ENCODE assay signal across 15 mouse cellular contexts in the genomic region with DNA sequence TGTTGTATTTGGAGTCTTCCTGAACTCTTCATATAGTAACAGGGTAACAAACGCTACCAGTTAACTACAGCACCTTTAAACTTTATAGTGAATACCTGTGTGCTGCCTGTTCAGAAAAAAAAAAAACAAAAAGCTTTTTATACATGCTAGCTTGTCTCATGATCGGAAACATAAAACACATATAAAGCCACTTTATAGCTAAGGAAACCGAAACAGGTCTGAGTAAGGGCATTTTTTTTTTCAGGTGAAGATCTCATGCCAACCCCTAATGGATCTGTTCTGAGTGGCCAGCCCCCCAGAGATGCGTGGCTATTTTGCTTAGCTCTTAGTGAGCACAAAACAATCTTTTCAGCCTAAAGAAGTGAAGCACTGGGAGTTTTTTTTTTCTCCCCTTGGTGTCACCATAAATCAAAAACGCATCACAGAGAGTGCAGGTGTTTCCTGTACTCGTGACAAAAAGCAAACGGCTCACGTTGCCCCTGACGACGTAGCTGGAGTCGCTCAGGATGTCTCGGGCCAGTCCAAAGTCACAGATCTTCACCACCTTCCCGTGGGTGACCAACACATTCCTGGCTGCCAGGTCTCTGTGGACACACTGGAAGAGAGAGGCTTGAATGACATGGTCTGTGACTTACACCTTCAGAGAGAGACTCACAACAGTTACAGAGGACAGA. TPM values are rescaled to one million over a fixed set of nuclear protein-coding genes. Genes with fewer than 3 reads are reported as not detected.
DNase-seq lines count a peak whose midpoint lies in the region; ATAC-seq and TF ChIP-seq lines count a peak whose summit lies in the region.
"Had no signal": no experiment of that assay in that cellular context is flagged by ENCODE, and none has a peak within 500 bp of the region (broad histone marks: within the 10 kb centered on the region; RNA-seq: fewer than 3 reads in every experiment).

No protein-coding gene starts in this region.

- peak overlapping the region; percentile 8; the same call in 1 of the 2 replicates for H3K27ac ChIP-seq in heart, postnatal 0 days (ENCODE audit: low read depth)
- no peak overlapping the region for H3K27ac ChIP-seq in heart, adult 2 months
- H3K27ac ChIP-seq: embryonic facial prominence, embryonic 13.5 days had no signal

- WGBS in heart, postnatal 0 days, result 60% methylated on average over 13 of the region's 13 CpGs
- whole genome bisulfite sequencing in heart, adult 2 months, result 44% methylated on average over 13 of the region's 13 CpGs

- no peak for TF ChIP-seq POLR2A in heart, adult 2 months (IDR thresholded peaks at IDR 0.05; ENCODE audit: insufficient read depth, low read depth, low read length)

- no peak for ATAC-seq in heart, postnatal 0 days (ENCODE audit: insufficient read depth, low read depth)
- peak; percentile 76 for ATAC-seq in inflammation-experienced regulatory T-cells, adult 6 months
- ATAC-seq: forebrain, postnatal 0 days had no signal

- DNase-seq in heart, postnatal 0 days (ENCODE audit: low spot score), result no peak
- DNase-seq in heart, adult 2 months, result no peak
- DNase-seq in CD4-positive helper T cell, adult 2 months (ENCODE audit: low read depth, low spot score), result peak; percentile 80
- DNase-seq in splenic B cell, adult 2 months (ENCODE audit: low read depth, low spot score), result peak; percentile 95
- no peak for DNase-seq in adrenal gland, postnatal 25 days
- DNase-seq in right cerebral cortex, postnatal 36 days (ENCODE audit: low spot score in 2 of 2), result no peak
- DNase-seq in gastrocnemius, postnatal 25 days, result no peak
- DNase-seq: forebrain, postnatal 0 days; heart, postnatal 14 days; lung, postnatal 10 days; right cerebral cortex, postnatal 25 days had no signal

- H3K79me2 ChIP-seq in heart, adult 2 months (replicated peaks; ENCODE audit: control insufficient read depth, insufficient read depth, low read length), result no peaks in the 10 kb centered on the region

- H3K36me3 ChIP-seq in heart, postnatal 0 days (replicated peaks; ENCODE audit: control insufficient read depth, insufficient read depth, low read length), result no peaks in the 10 kb centered on the region
- no peaks in the 10 kb centered on the region for H3K36me3 ChIP-seq in heart, adult 2 months (ENCODE audit: control insufficient read depth, insufficient read depth, low read length)
- no peaks in the 10 kb centered on the region for H3K36me3 ChIP-seq in splenic B cell, adult 2 months (ENCODE audit: control insufficient read depth, insufficient read depth, low read length, poor library complexity, severe bottlenecking)
- H3K36me3 ChIP-seq: embryonic facial prominence, embryonic 13.5 days had no signal

- no peak overlapping the region for H3K4me3 ChIP-seq in heart, postnatal 0 days (ENCODE audit: low read depth, low read length)
- no peak overlapping the region for H3K4me3 ChIP-seq in heart, adult 2 months
- H3K4me3 ChIP-seq: embryonic facial prominence, embryonic 13.5 days had no signal

- no peak for TF ChIP-seq CTCF in heart, postnatal 0 days (IDR thresholded peaks at IDR 0.05; ENCODE audit: low read depth)
- no peak for TF ChIP-seq CTCF in heart, adult 2 months (IDR thresholded peaks at IDR 0.05)

- H3K4me2 ChIP-seq in heart, postnatal 0 days (ENCODE audit: low read depth, low read length), result no peak overlapping the region
- H3K4me2 ChIP-seq: embryonic facial prominence, embryonic 13.5 days had no signal

- H3K9ac ChIP-seq in heart, postnatal 0 days (replicated peaks; ENCODE audit: low read depth, low read length), result no peak overlapping the region
- no peak overlapping the region for H3K9ac ChIP-seq in heart, adult 2 months (ENCODE audit: low read depth, low read length)
- H3K9ac ChIP-seq: embryonic facial prominence, embryonic 13.5 days; forebrain, postnatal 0 days had no signal

- TF ChIP-seq EP300 in heart, postnatal 0 days (IDR thresholded peaks at IDR 0.05; ENCODE audit: low read depth), result no peak
- TF ChIP-seq EP300 in heart, adult 2 months (IDR thresholded peaks at IDR 0.05; ENCODE audit: insufficient read depth, low read depth, low read length), result no peak

- no peaks in the 10 kb centered on the region for H3K27me3 ChIP-seq in heart, postnatal 0 days (ENCODE audit: control insufficient read depth, insufficient read depth, low read length)
- H3K27me3 ChIP-seq in heart, adult 2 months (ENCODE audit: control insufficient read depth, insufficient read depth, low read length), result no peaks in the 10 kb centered on the region; the same call in 1 of the 2 replicates
- H3K27me3 ChIP-seq in splenic B cell, adult 2 months (ENCODE audit: control insufficient read depth, insufficient read depth, low read length, poor library complexity, severe bottlenecking), result no peaks in the 10 kb centered on the region
- H3K27me3 ChIP-seq: embryonic facial prominence, embryonic 13.5 days had no signal

- intact Hi-C loops in heart, adult 2 months (cut with DNase I), result no loop called here

- H3K9me3 ChIP-seq in heart, postnatal 0 days (replicated peaks; ENCODE audit: control insufficient read depth, low read length), result no peaks in the 10 kb centered on the region
- H3K9me3 ChIP-seq: embryonic facial prominence, embryonic 13.5 days had no signal

- no peaks in the 10 kb centered on the region for H3K4me1 ChIP-seq in heart, postnatal 0 days (ENCODE audit: control insufficient read depth, insufficient read depth)
- H3K4me1 ChIP-seq in heart, adult 2 months (ENCODE audit: control insufficient read depth, insufficient read depth, low read length), result no peaks in the 10 kb centered on the region; the same call in 1 of the 2 replicates
- H3K4me1 ChIP-seq: embryonic facial prominence, embryonic 13.5 days had no signal

RNA-seq across cellular contexts. Expression of gene Urad, which starts 18.6 kb away (rescaled TPM):
- total RNA-seq in heart, postnatal 0 days (2014; rRNA removed; ENCODE audit: low replicate concordance), result not detected in 2 replicates
- not detected in 2 replicates for polyA plus RNA-seq in heart, postnatal 0 days (2015; fragmentation: Nextera tagmentation; extraction: Ambion mirVana)
- not detected for total RNA-seq in heart, adult 2 months (2021)
- polyA plus RNA-seq in heart, adult 2 months (2012; rRNA removed), result not detected in 2 replicates
- polyA plus RNA-seq in inflammation-experienced regulatory T-cells, adult 6 months (2017; shearing (Covaris generic)), result not detected
- 5.3 and 6.1 TPM in 2 replicates for total RNA-seq in adrenal gland, postnatal 25 days (2021)
- not detected for total RNA-seq in gastrocnemius, postnatal 25 days (2021)
- total RNA-seq: forebrain, postnatal 0 days; heart, postnatal 14 days; left cerebral cortex, postnatal 36 days had no signal
- polyA plus RNA-seq: embryonic facial prominence, embryonic 13.5 days; forebrain, postnatal 0 days; neural tube, embryonic 11.5 days had no signal

RNA-seq across cellular contexts. Expression of gene Cdx2, which starts 33.8 kb away (rescaled TPM):
- not detected in 2 replicates for total RNA-seq in heart, postnatal 0 days (2014; rRNA removed; ENCODE audit: low replicate concordance)
- polyA plus RNA-seq in heart, postnatal 0 days (2015; fragmentation: Nextera tagmentation; extraction: Ambion mirVana), result not detected in 2 replicates
- total RNA-seq in heart, adult 2 months (2021), result not detected
- not detected in 2 replicates for polyA plus RNA-seq in heart, adult 2 months (2012; rRNA removed)
- polyA plus RNA-seq in inflammation-experienced regulatory T-cells, adult 6 months (2017; shearing (Covaris generic)), result not detected
- total RNA-seq in adrenal gland, postnatal 25 days (2021), result not detected in 2 replicates
- not detected for total RNA-seq in gastrocnemius, postnatal 25 days (2021)
- total RNA-seq: forebrain, postnatal 0 days; heart, postnatal 14 days; left cerebral cortex, postnatal 36 days had no signal
- polyA plus RNA-seq: embryonic facial prominence, embryonic 13.5 days; forebrain, postnatal 0 days; neural tube, embryonic 11.5 days had no signal

RNA-seq across cellular contexts. Expression of gene Flt3, which starts 59.4 kb away (rescaled TPM):
- not detected in 2 replicates for total RNA-seq in heart, postnatal 0 days (2014; rRNA removed; ENCODE audit: low replicate concordance)
- 0.05 TPM in 1 of 2 replicates, not detected in the other for polyA plus RNA-seq in heart, postnatal 0 days (2015; fragmentation: Nextera tagmentation; extraction: Ambion mirVana)
- under 1 TPM; 0.09 to 0.13 TPM for total RNA-seq in heart, adult 2 months (2021)
- 0.12 and 0.16 TPM in 2 replicates for polyA plus RNA-seq in heart, adult 2 months (2012; rRNA removed)
- under 1 TPM in 1 of 3 experiments, not detected in 2; 0.38 TPM for polyA plus RNA-seq in inflammation-experienced regulatory T-cells, adult 6 months (2017; shearing (Covaris generic))
- 0.33 TPM in 1 of 2 replicates, not detected in the other for total RNA-seq in adrenal gland, postnatal 25 days (2021)
- total RNA-seq in gastrocnemius, postnatal 25 days (2021), result not detected

Comparison
In these comparisons a context has a peak if more than half of its experiments do, and no peak if none do; other contexts are left out.
1. DNase-seq: peak in CD4-positive helper T cell, adult 2 months (single experiment) and splenic B cell, adult 2 months (single experiment); none in heart, postnatal 0 days (single experiment), heart, adult 2 months (0 of 2), adrenal gland, postnatal 25 days (single experiment), right cerebral cortex, postnatal 36 days (0 of 2) and gastrocnemius, postnatal 25 days (single experiment).